Mouse (Mus musculus): ENCODE data around the gene Zfp39. TPM values are rescaled to one million over a fixed set of nuclear protein-coding genes. Genes with fewer than 3 reads are reported as not detected.
A peak's percentile ranks its signal among the peaks of the same experiment; 100 is the strongest.
"Not testable (repeated sequence)": the region's sequence is repeated elsewhere in the genome, so short reads cannot be mapped to it uniquely, and the experiment has no call there.

Gene Zfp39
- polyA plus RNA-seq, 1 experiment from 2014 or later, result 3.8 TPM

DNA sequence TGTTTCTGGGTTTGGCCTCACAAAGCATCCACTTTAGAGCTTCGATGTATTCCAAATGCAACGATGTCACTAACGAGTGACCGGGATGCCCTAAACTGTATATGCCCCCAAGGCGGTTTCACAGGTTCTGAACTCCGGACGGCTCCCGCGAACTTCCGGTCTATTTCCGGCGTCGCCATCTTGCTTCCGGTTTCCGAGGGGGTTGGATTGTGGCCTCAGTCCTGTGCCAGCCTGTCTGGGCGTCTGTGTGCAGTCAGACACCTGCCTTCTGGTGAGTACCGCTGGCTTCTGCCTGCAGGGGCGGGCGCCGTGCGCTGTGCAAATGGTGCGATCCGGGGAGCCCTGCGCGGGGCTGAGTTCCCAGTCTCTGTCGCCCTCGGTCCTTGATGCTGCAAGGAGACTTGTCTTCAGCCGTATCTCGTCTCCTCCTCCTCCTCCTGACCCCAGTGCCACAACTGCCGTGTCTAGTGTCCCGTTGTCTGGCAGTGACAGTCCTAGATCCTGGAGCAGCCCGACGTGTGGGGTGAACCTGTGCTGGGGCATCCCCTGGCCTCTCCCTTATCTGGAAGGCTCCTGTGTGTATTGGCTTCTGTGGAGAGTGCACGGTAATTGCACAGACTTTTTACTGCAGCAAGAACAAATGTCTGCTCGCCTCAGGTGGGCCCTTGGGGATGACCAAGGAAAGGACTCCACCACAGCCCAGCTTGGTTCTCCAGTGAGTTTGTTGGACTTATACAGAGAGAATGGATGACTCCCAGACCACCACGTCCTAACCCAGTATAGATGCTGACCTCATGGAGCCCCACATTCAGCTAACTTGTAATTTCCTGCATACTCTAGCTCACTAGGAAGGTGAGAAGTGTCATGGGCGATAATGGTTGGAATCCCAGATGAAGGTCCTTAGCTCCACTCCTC is 36.7 kb downstream of the Zfp39 start, which contains the start of gene 2810021J22Rik:
Gene 2810021J22Rik (plus strand): TSS at position 178 of the 915 bp plus-strand sequence.
- ATAC-seq (replicated peaks; ENCODE audit: low FRiP score, low read depth) (peak; percentile 82), DNase-seq (ENCODE audit: low spot score) (peak; percentile 75)
- Histone ChIP-seq H3K36me3 (ENCODE audit: insufficient read depth, low read length) (no peaks in the 10 kb centered on the region), H3K9ac (ENCODE audit: low read depth, low read length) (peak within 1 kb of the TSS; percentile 74), H3K4me2 (ENCODE audit: low read length) (peak within 1 kb of the TSS; percentile 84), H3K4me1 (replicated peaks; ENCODE audit: insufficient read depth, low read length) (peaks cover 6% of the 10 kb centered on the region), H3K27ac (peak within 1 kb of the TSS; percentile 82), H3K9me3 (replicated peaks; ENCODE audit: low read length) (no peaks in the 10 kb centered on the region), H3K4me3 (replicated peaks; ENCODE audit: low read depth, low read length) (peak within 1 kb of the TSS; percentile 80), H3K27me3 (ENCODE audit: insufficient read depth, low read length) (no peaks in the 10 kb centered on the region)
- 3% methylated on average over 37 of the region's 37 CpGs for WGBS
- TF ChIP-seq CTCF (IDR thresholded peaks at IDR 0.05; ENCODE audit: low read depth), result peak; percentile 12; the same call in 1 of the 2 replicates

GRCm38 (mm10) chr11:58860744-58861143 is 43.3 kb downstream of the Zfp39 start:
- no peak overlapping the region for H3K4me3 ChIP-seq (replicated peaks; ENCODE audit: low read depth, low read length)
- TF ChIP-seq CTCF (IDR thresholded peaks at IDR 0.05; ENCODE audit: low read depth), result no peak

DNA sequence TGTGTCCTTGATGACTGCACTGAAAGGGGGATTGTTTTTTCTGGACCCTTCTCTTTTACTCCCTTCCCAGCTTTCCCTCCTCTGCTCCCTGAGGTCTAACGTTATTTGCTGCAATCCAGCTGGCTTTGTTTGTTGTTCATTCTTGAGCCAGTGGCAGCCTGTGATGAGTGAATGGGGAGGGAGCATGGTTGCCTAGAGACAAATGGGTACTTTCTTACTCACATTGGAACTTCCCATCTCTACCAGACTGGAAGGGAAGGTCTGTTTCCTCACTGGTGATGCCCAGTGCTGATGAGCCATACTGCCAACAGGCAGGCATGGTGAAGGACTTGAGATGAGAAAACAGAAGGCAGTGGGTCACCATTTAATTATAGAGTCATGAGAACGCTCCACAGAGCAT is 54.3 kb downstream of the Zfp39 start:
- 60% methylated on average over 2 of the region's 2 CpGs for WGBS
- Histone ChIP-seq H3K9me3 (replicated peaks; ENCODE audit: low read length) (no peaks in the 10 kb centered on the region), H3K9ac (ENCODE audit: low read depth, low read length) (no peak overlapping the region), H3K4me2 (ENCODE audit: low read length) (no peak overlapping the region), H3K4me1 (replicated peaks; ENCODE audit: insufficient read depth, low read length) (no peaks in the 10 kb centered on the region), H3K27me3 (ENCODE audit: insufficient read depth, low read length) (no peaks in the 10 kb centered on the region), H3K36me3 (ENCODE audit: insufficient read depth, low read length) (peaks cover 24% of the 10 kb centered on the region), H3K27ac (no peak overlapping the region), H3K4me3 (replicated peaks; ENCODE audit: low read depth, low read length) (no peak overlapping the region)
- no peak for TF ChIP-seq CTCF (IDR thresholded peaks at IDR 0.05; ENCODE audit: low read depth)
- ATAC-seq (replicated peaks; ENCODE audit: low FRiP score, low read depth), result no peak
- no peak for DNase-seq (ENCODE audit: low spot score)

More at GRCm38 (mm10) chr11:58860744-58861143, 43.3 kb downstream of the Zfp39 start:
- ATAC-seq (replicated peaks; ENCODE audit: low FRiP score, low read depth), result no peak
- Histone ChIP-seq H3K9ac (ENCODE audit: low read depth, low read length) (no peak overlapping the region), H3K4me2 (ENCODE audit: low read length) (no peak overlapping the region), H3K36me3 (ENCODE audit: insufficient read depth, low read length) (peaks cover 38% of the 10 kb centered on the region), H3K4me1 (replicated peaks; ENCODE audit: insufficient read depth, low read length) (no peaks in the 10 kb centered on the region), H3K27me3 (ENCODE audit: insufficient read depth, low read length) (no peaks in the 10 kb centered on the region), H3K27ac (no peak overlapping the region), H3K9me3 (replicated peaks; ENCODE audit: low read length) (peaks cover 10% of the 10 kb centered on the region; the same call in 1 of the 2 replicates)
- WGBS, result 95% methylated on average over 8 of the region's 8 CpGs
- no peak for DNase-seq (ENCODE audit: low spot score)

DNA sequence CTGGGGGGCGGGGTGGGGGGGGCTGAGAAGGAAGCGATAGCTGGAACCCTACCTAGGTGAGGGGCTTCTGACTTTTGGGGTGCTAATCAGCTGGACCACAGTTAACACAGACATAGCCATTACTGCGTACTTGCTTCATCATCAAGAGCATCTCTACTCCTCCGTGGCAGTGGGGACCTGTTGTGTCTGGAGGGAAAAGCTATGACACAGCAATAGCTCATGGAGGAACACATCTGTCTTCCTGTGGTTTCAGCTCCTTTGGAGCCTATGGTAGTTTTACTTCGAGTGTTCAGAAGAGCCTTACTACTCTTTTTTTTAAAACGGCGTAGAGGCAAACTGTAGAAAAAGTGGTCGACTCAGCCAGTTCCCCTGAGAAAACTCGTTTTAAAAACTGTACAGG is 56.4 kb downstream of the Zfp39 start:
- ATAC-seq (replicated peaks; ENCODE audit: low FRiP score, low read depth) (no peak), DNase-seq (ENCODE audit: low spot score) (no peak)
- 43% methylated on average over 9 of the region's 9 CpGs for WGBS
- no peaks in the 10 kb centered on the region for H3K9me3 ChIP-seq (replicated peaks; ENCODE audit: low read length)
- H3K4me1 ChIP-seq (replicated peaks; ENCODE audit: insufficient read depth, low read length), result no peaks in the 10 kb centered on the region
- no peak for TF ChIP-seq CTCF (IDR thresholded peaks at IDR 0.05; ENCODE audit: low read depth)
- H3K27ac ChIP-seq, result no peak overlapping the region
- H3K9ac ChIP-seq (ENCODE audit: low read depth, low read length), result peak overlapping the region; percentile 71
- H3K4me2 ChIP-seq (ENCODE audit: low read length), result peak overlapping the region; percentile 78
- H3K27me3 ChIP-seq (ENCODE audit: insufficient read depth, low read length), result no peaks in the 10 kb centered on the region
- H3K36me3 ChIP-seq (ENCODE audit: insufficient read depth, low read length), result peaks cover 16% of the 10 kb centered on the region; the same call in 1 of the 2 replicates
- peak overlapping the region; percentile 56 for H3K4me3 ChIP-seq (replicated peaks; ENCODE audit: low read depth, low read length)

- peak; percentile 100 for ATAC-seq (replicated peaks; ENCODE audit: low FRiP score, low read depth)
- peaks cover 16% of the 10 kb centered on the region; the same call in 1 of the 2 replicates for H3K36me3 ChIP-seq (ENCODE audit: insufficient read depth, low read length)
- DNase-seq (ENCODE audit: low spot score), result peak; percentile 97
- no peaks in the 10 kb centered on the region for H3K27me3 ChIP-seq (ENCODE audit: insufficient read depth, low read length)
- H3K4me1 ChIP-seq (replicated peaks; ENCODE audit: insufficient read depth, low read length), result no peaks in the 10 kb centered on the region
- peak within 1 kb of the TSS; percentile 71 for H3K9ac ChIP-seq (ENCODE audit: low read depth, low read length)
- no peak for TF ChIP-seq CTCF (IDR thresholded peaks at IDR 0.05; ENCODE audit: low read depth)
- WGBS, result under 1% methylated on average over 24 of the region's 24 CpGs
- H3K4me3 ChIP-seq (replicated peaks; ENCODE audit: low read depth, low read length), result peak within 1 kb of the TSS; percentile 56
- H3K4me2 ChIP-seq (ENCODE audit: low read length), result peak within 1 kb of the TSS; percentile 78
- no peaks in the 10 kb centered on the region for H3K9me3 ChIP-seq (replicated peaks; ENCODE audit: low read length)
- H3K27ac ChIP-seq, result peak within 1 kb of the TSS; percentile 40; the same call in 1 of the 2 replicates
Measured at GRCm38 (mm10) chr11:58846919-58847461, 57.0 kb downstream of the Zfp39 start, which contains the start of gene Gm12258. TSS of gene Gm12258 (plus strand) at chr11:58847158.

GRCm38 (mm10) chr11:58838951-58839350 is 65.1 kb downstream of the Zfp39 start, which contains the start of gene Olfr311:
TSS of gene Olfr311 (plus strand) at chr11:58839251.
- ATAC-seq (replicated peaks; ENCODE audit: low FRiP score, low read depth); H3K27me3 ChIP-seq (ENCODE audit: insufficient read depth, low read length); H3K4me2 ChIP-seq (ENCODE audit: low read length); DNase-seq (ENCODE audit: low spot score); H3K4me1 ChIP-seq (replicated peaks; ENCODE audit: insufficient read depth, low read length); H3K9ac ChIP-seq (ENCODE audit: low read depth, low read length); H3K27ac ChIP-seq; H3K9me3 ChIP-seq (replicated peaks; ENCODE audit: low read length); H3K36me3 ChIP-seq (ENCODE audit: insufficient read depth, low read length); H3K4me3 ChIP-seq (replicated peaks; ENCODE audit: low read depth, low read length): not testable (repeated sequence)

Other genes starting within 250 kb of the Zfp39 start
- 0.05 and 0.09 TPM in 2 replicates for gene Olfr322, start 245.4 kb downstream of the Zfp39 start, polyA plus RNA-seq (2015; fragmentation: Nextera tagmentation; extraction: Ambion mirVana)
- gene Olfr320, start 223.1 kb downstream of the Zfp39 start, polyA plus RNA-seq (2015; fragmentation: Nextera tagmentation; extraction: Ambion mirVana), result not detected in 2 replicates
- not detected in 2 replicates for gene Olfr319, start 205.1 kb downstream of the Zfp39 start, polyA plus RNA-seq (2015; fragmentation: Nextera tagmentation; extraction: Ambion mirVana)
- not detected in 2 replicates for gene Olfr318, start 180.2 kb downstream of the Zfp39 start, polyA plus RNA-seq (2015; fragmentation: Nextera tagmentation; extraction: Ambion mirVana)
- gene Olfr317, start 165.0 kb downstream of the Zfp39 start, polyA plus RNA-seq (2015; fragmentation: Nextera tagmentation; extraction: Ambion mirVana), result not detected in 2 replicates
- gene Olfr316, start 151.5 kb downstream of the Zfp39 start, polyA plus RNA-seq (2015; fragmentation: Nextera tagmentation; extraction: Ambion mirVana), result not detected in 2 replicates
- gene Olfr315, start 131.0 kb downstream of the Zfp39 start, polyA plus RNA-seq (2015; fragmentation: Nextera tagmentation; extraction: Ambion mirVana), result not detected in 2 replicates
- not detected in 2 replicates for gene Olfr314, start 121.3 kb downstream of the Zfp39 start, polyA plus RNA-seq (2015; fragmentation: Nextera tagmentation; extraction: Ambion mirVana)
- 0.31 and 0.37 TPM in 2 replicates for gene Fam183b, start 102.3 kb downstream of the Zfp39 start, polyA plus RNA-seq (2015; fragmentation: Nextera tagmentation; extraction: Ambion mirVana)
- gene Olfr313, start 89.2 kb downstream of the Zfp39 start, polyA plus RNA-seq (2015; fragmentation: Nextera tagmentation; extraction: Ambion mirVana), result not detected in 2 replicates
- gene Olfr312, start 75.0 kb downstream of the Zfp39 start, polyA plus RNA-seq (2015; fragmentation: Nextera tagmentation; extraction: Ambion mirVana), result not detected in 2 replicates
- not detected in 2 replicates for gene Olfr311, start 65.0 kb downstream of the Zfp39 start, polyA plus RNA-seq (2015; fragmentation: Nextera tagmentation; extraction: Ambion mirVana)
- 5.5 and 6.1 TPM in 2 replicates for gene Gm12258, start 57.1 kb downstream of the Zfp39 start, polyA plus RNA-seq (2015; fragmentation: Nextera tagmentation; extraction: Ambion mirVana)
- 7.2 TPM in 2 replicates for gene 2810021J22Rik, start 37.0 kb downstream of the Zfp39 start, polyA plus RNA-seq (2015; fragmentation: Nextera tagmentation; extraction: Ambion mirVana)
- gene Btnl10, start 13.7 kb upstream of the Zfp39 start, polyA plus RNA-seq (2015; fragmentation: Nextera tagmentation; extraction: Ambion mirVana), result 0.16 TPM in 1 of 2 replicates, not detected in the other
- 238 and 249 TPM in 2 replicates for gene Rnf187, start 34.7 kb upstream of the Zfp39 start, polyA plus RNA-seq (2015; fragmentation: Nextera tagmentation; extraction: Ambion mirVana)
- 43.9 and 45.8 TPM in 2 replicates for gene Hist3h2ba, start 44.7 kb upstream of the Zfp39 start, polyA plus RNA-seq (2015; fragmentation: Nextera tagmentation; extraction: Ambion mirVana)
- 40.9 and 41.2 TPM in 2 replicates for gene Hist3h2a, start 50.5 kb upstream of the Zfp39 start, polyA plus RNA-seq (2015; fragmentation: Nextera tagmentation; extraction: Ambion mirVana)
- gene Trim17, start 50.5 kb upstream of the Zfp39 start, polyA plus RNA-seq (2015; fragmentation: Nextera tagmentation; extraction: Ambion mirVana), result 0.32 and 0.37 TPM in 2 replicates
- gene Trim11, start 73.9 kb upstream of the Zfp39 start, polyA plus RNA-seq (2015; fragmentation: Nextera tagmentation; extraction: Ambion mirVana), result 16.3 and 16.7 TPM in 2 replicates
- gene Obscn, start 232.2 kb upstream of the Zfp39 start, polyA plus RNA-seq (2015; fragmentation: Nextera tagmentation; extraction: Ambion mirVana), result 0.20 and 0.26 TPM in 2 replicates